Mouse (Mus musculus): Measurements from ENCODE around the gene Ccdc183. TPM values are rescaled to one million over a fixed set of nuclear protein-coding genes. Genes with fewer than 3 reads are reported as not detected.
A peak's percentile ranks its signal among the peaks of the same experiment; 100 is the strongest.

Ccdc183 gene
- total and polyA plus RNA-seq, 3 experiments = 0.05 TPM; not detected in 2

DNA sequence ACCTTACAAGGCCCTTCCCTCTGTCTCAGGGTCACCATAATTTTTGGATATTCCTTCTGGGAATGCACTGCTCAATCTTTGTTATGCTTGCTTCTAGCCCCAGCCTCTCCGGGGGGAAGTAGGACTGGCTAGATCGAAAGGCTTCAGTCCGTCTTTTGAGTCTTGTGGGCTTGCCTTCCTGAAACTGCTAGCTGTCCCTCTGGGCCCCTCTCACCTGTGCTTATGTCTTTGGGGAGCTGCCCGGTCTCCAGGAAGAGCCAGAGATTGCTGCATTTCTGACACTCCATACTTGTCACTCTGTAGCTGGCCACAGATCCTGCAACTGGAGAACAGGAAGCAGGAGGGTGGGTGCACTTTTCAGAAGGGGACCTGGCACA, 3.4 kb upstream of the Ccdc183 start:
- peaks cover 76% of the 10 kb centered on the region for H3K27me3 ChIP-seq (ENCODE audit: insufficient read depth, low read length)
- H3K4me3 ChIP-seq (ENCODE audit: low read depth, low read length) = no peak overlapping the region
- ATAC-seq (ENCODE audit: extremely low read depth, insufficient number of reproducible peaks, low FRiP score, poor library complexity, severe bottlenecking) = no peak
- H3K36me3 ChIP-seq (replicated peaks) = no peaks in the 10 kb centered on the region
- TF ChIP-seq POLR2AphosphoS5 (IDR thresholded peaks at IDR 0.05; ENCODE audit: insufficient replicate concordance, low read depth, low read length) (no peak), TAL1 (conservative IDR thresholded peaks at IDR 0.05; ENCODE audit: low read depth, low read length) (no peak), GATA2 (IDR thresholded peaks at IDR 0.05; ENCODE audit: borderline replicate concordance, low read depth, low read length) (no peak), CTCF (IDR thresholded peaks at IDR 0.05; ENCODE audit: low read depth, low read length) (no peak), GATA1 (IDR thresholded peaks at IDR 0.05; ENCODE audit: borderline replicate concordance, low read length) (no peak)
- H3K9me3 ChIP-seq (replicated peaks) = no peaks in the 10 kb centered on the region
- peaks cover 3% of the 10 kb centered on the region; the same call in 1 of the 2 replicates for H3K4me1 ChIP-seq (ENCODE audit: insufficient read depth, low read depth, low read length)
- DNase-seq (ENCODE audit: low spot score) = no peak

DNA sequence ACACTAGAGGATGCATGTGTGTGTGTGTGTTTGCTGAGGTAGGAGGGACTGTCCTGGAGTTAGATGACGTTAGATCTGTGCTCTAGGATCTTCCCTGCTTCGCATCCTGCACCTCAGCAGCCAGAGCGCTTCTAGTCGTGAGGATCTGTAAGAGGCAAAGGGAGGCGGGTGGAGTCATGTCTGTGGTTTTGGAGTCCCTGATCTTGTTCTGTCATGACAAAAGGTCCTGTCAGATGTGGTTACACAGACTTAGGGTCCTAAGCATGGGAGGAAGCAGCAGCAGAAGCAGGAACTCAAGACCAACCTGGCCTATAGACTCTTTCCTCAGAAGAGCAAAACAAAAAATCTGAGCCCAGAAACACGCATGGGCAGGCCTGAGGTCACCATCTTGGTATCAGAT, 2.9 kb upstream of the Ccdc183 start:
- peaks cover 3% of the 10 kb centered on the region; the same call in 1 of the 2 replicates for H3K4me1 ChIP-seq (ENCODE audit: insufficient read depth, low read depth, low read length)
- TF ChIP-seq TAL1 (conservative IDR thresholded peaks at IDR 0.05; ENCODE audit: low read depth, low read length) = no peak
- TF ChIP-seq GATA2 (IDR thresholded peaks at IDR 0.05; ENCODE audit: borderline replicate concordance, low read depth, low read length) = no peak
- no peak overlapping the region for H3K4me3 ChIP-seq (ENCODE audit: low read depth, low read length)
- H3K9me3 ChIP-seq (replicated peaks) = no peaks in the 10 kb centered on the region
- DNase-seq (ENCODE audit: low spot score) = no peak
- no peak for ATAC-seq (ENCODE audit: extremely low read depth, insufficient number of reproducible peaks, low FRiP score, poor library complexity, severe bottlenecking)
- H3K27me3 ChIP-seq (ENCODE audit: insufficient read depth, low read length) = peaks cover 78% of the 10 kb centered on the region
- H3K36me3 ChIP-seq (replicated peaks) = no peaks in the 10 kb centered on the region

DNA sequence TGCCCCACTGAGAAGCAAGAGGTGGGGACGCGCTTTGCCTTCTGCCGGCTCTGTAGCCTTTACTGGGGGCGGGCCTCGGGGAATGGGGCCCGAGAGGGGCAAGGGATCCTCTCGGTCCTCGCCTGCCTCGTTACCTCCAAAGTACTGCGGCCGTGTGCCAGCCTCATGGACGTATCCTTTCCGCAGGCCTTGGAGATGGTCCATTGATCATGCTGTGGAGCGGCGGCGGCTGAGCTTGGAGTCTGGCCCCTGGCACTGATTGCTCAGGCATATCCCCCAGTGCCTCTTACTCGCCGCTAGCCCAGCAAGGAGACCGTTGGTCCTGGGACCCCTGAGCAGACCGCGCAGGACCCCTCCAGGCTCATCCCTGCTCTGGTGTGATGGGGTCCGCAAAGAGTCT, 1.1 kb downstream of the Ccdc183 start:
- ATAC-seq (ENCODE audit: extremely low read depth, insufficient number of reproducible peaks, low FRiP score, poor library complexity, severe bottlenecking) (no peak), DNase-seq (ENCODE audit: low spot score) (no peak)
- no peak for TF ChIP-seq CTCF (IDR thresholded peaks at IDR 0.05; ENCODE audit: low read depth, low read length)
- TF ChIP-seq TAL1 (conservative IDR thresholded peaks at IDR 0.05; ENCODE audit: low read depth, low read length) = no peak
- no peak for TF ChIP-seq POLR2AphosphoS5 (IDR thresholded peaks at IDR 0.05; ENCODE audit: insufficient replicate concordance, low read depth, low read length)
- TF ChIP-seq GATA1 (IDR thresholded peaks at IDR 0.05; ENCODE audit: borderline replicate concordance, low read length) = no peak
- TF ChIP-seq GATA2 (IDR thresholded peaks at IDR 0.05; ENCODE audit: borderline replicate concordance, low read depth, low read length) = no peak
- Histone ChIP-seq H3K9me3 (replicated peaks) (no peaks in the 10 kb centered on the region), H3K4me3 (ENCODE audit: low read depth, low read length) (no peak overlapping the region), H3K27me3 (ENCODE audit: insufficient read depth, low read length) (peaks cover 66% of the 10 kb centered on the region), H3K36me3 (replicated peaks) (no peaks in the 10 kb centered on the region), H3K4me1 (ENCODE audit: insufficient read depth, low read depth, low read length) (peaks cover 3% of the 10 kb centered on the region; the same call in 1 of the 2 replicates)

DNA sequence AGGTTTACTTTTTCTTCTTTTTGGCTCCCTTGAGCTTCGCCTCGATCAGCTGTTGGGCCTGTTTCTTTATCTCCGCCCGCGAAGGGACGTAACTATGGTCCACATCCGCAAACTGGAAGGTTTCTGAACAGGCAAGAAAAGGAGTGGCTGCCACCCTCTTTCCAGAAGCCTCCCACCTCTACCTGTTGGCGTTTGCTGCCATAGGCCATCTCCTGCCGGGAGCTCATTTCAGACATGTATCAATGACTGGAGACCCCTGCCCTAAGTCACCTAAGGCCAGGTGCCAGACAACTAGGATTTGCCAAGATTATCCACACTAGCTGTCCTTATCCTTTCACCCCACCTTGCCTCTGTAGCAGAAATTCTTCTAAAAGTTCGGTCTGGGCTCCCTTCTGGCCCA, 8.8 kb downstream of the Ccdc183 start:
- H3K4me3 ChIP-seq (ENCODE audit: low read depth, low read length) = peak overlapping the region; percentile 98; the same call in 1 of the 2 replicates
- peaks cover 13% of the 10 kb centered on the region for H3K27me3 ChIP-seq (ENCODE audit: insufficient read depth, low read length)
- DNase-seq (ENCODE audit: low spot score) (no peak), ATAC-seq (ENCODE audit: extremely low read depth, insufficient number of reproducible peaks, low FRiP score, poor library complexity, severe bottlenecking) (no peak)
- TF ChIP-seq TAL1 (conservative IDR thresholded peaks at IDR 0.05; ENCODE audit: low read depth, low read length) = no peak
- TF ChIP-seq CTCF (IDR thresholded peaks at IDR 0.05; ENCODE audit: low read depth, low read length) = no peak
- TF ChIP-seq GATA1 (IDR thresholded peaks at IDR 0.05; ENCODE audit: borderline replicate concordance, low read length) = no peak
- no peak for TF ChIP-seq POLR2AphosphoS5 (IDR thresholded peaks at IDR 0.05; ENCODE audit: insufficient replicate concordance, low read depth, low read length)
- no peak for TF ChIP-seq GATA2 (IDR thresholded peaks at IDR 0.05; ENCODE audit: borderline replicate concordance, low read depth, low read length)
- peaks cover 23% of the 10 kb centered on the region for H3K36me3 ChIP-seq (replicated peaks)
- H3K4me1 ChIP-seq (ENCODE audit: insufficient read depth, low read depth, low read length) = peaks cover 19% of the 10 kb centered on the region
- no peaks in the 10 kb centered on the region for H3K9me3 ChIP-seq (replicated peaks)

DNA sequence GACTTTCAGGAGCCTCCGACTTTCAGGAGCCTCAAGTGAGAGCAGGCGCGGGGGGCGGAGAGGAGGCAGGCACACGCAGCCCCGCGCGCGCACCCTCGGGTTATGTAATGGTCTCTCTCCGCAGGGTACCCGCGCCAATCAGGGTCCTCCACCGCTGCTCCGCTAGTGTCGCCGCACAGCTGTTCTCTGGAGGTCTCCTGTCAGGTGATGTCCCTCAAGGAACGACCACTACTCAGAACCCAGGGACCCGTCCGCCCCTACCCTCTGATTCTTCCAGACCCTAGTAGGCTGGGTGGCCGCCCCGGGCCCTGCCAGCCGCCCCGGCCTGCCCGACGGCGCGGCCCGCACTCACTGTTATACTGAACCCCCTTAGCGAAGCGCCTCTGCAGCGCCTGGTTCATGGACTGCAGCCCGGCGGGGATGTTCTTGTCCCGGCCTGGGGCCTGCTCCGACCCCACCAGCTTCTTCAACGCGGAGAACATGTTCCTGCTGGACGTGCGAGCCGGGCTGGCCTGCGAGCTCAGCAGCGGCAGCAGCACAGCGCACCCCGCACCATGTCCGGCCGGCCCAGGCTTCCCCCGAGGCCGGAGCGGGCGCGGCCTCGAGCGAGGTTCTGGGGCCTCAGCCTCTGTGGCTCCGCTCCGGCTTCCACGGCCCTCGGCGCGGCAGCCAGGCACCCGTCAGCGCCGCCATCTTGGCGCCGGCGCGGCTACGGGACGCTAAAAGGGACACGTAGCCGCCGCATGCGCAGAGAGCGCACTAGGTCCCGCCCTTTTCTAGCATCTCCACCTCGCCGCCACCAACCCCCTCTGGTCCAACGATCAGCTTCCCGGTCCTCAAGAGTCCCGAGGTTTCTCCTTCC, 9.5 kb downstream of the Ccdc183 start, which contains the start of gene Rabl6:
Gene Rabl6 (minus strand): TSS at position 761 of the 862 bp plus-strand sequence.
- TF ChIP-seq TAL1 (conservative IDR thresholded peaks at IDR 0.05; ENCODE audit: low read depth, low read length) (no peak), GATA2 (IDR thresholded peaks at IDR 0.05; ENCODE audit: borderline replicate concordance, low read depth, low read length) (no peak), CTCF (IDR thresholded peaks at IDR 0.05; ENCODE audit: low read depth, low read length) (no peak), GATA1 (IDR thresholded peaks at IDR 0.05; ENCODE audit: borderline replicate concordance, low read length) (no peak), POLR2AphosphoS5 (IDR thresholded peaks at IDR 0.05; ENCODE audit: insufficient replicate concordance, low read depth, low read length) (no peak)

DNA sequence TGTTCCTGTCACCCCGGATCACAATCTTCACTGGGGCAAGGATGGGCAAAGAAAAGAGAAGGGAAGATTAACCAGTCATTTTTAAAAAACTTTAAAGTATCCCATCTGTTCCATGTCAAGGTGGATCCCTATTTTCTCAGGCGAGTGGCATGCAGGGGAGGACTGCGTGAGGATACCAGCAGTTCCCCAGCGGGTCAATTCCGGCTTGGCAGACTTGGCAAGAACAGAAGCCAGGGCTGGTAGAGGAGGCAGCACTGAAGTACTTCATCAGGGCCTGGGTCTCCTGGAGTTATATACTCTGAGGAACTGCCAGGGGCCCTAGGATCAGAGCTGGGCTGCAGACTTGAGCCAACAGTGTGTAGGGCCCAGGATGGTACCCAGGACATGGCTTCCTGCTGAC, 15.0 kb downstream of the Ccdc183 start:
- TF ChIP-seq CTCF (IDR thresholded peaks at IDR 0.05; ENCODE audit: low read depth, low read length) (no peak), GATA1 (IDR thresholded peaks at IDR 0.05; ENCODE audit: borderline replicate concordance, low read length) (no peak), GATA2 (IDR thresholded peaks at IDR 0.05; ENCODE audit: borderline replicate concordance, low read depth, low read length) (no peak), TAL1 (conservative IDR thresholded peaks at IDR 0.05; ENCODE audit: low read depth, low read length) (no peak), POLR2AphosphoS5 (IDR thresholded peaks at IDR 0.05; ENCODE audit: insufficient replicate concordance, low read depth, low read length) (no peak)
- no peak for ATAC-seq (ENCODE audit: extremely low read depth, insufficient number of reproducible peaks, low FRiP score, poor library complexity, severe bottlenecking)
- peaks cover 84% of the 10 kb centered on the region for H3K36me3 ChIP-seq (replicated peaks)

More for the DNA sequence above, 9.5 kb downstream of the Ccdc183 start, which contains the start of gene Rabl6:
- peaks cover 6% of the 10 kb centered on the region for H3K27me3 ChIP-seq (ENCODE audit: insufficient read depth, low read length)
- peaks cover 19% of the 10 kb centered on the region for H3K4me1 ChIP-seq (ENCODE audit: insufficient read depth, low read depth, low read length)
- DNase-seq (ENCODE audit: low spot score) (peak; percentile 87), ATAC-seq (ENCODE audit: extremely low read depth, insufficient number of reproducible peaks, low FRiP score, poor library complexity, severe bottlenecking) (peak; percentile 40)
- no peaks in the 10 kb centered on the region for H3K9me3 ChIP-seq (replicated peaks)
- peaks cover 30% of the 10 kb centered on the region for H3K36me3 ChIP-seq (replicated peaks)
- peak within 1 kb of the TSS; percentile 98 for H3K4me3 ChIP-seq (ENCODE audit: low read depth, low read length)

More for the DNA sequence above, 15.0 kb downstream of the Ccdc183 start:
- DNase-seq (ENCODE audit: low spot score) = no peak
- Histone ChIP-seq H3K4me1 (ENCODE audit: insufficient read depth, low read depth, low read length) (peaks cover 14% of the 10 kb centered on the region), H3K4me3 (ENCODE audit: low read depth, low read length) (no peak overlapping the region), H3K9me3 (replicated peaks) (no peaks in the 10 kb centered on the region), H3K27me3 (ENCODE audit: insufficient read depth, low read length) (no peaks in the 10 kb centered on the region)
